Mouse (Mus musculus) hindbrain, embryonic 12.5 days (tissue): ENCODE results near the gene Camk2d. TPM values are rescaled to one million over a fixed set of nuclear protein-coding genes. Genes with fewer than 3 reads are reported as not detected.
A peak's percentile ranks its signal among the peaks of the same experiment; 100 is the strongest.

Source experiments
- ATAC-seq: fragments of 200-750 bp; cut with Nextera tagmentation; 2 replicates; pipeline ENCODE4 v1.8.0; 2017; ENCODE audit warnings: moderate TSS enrichment; ENCODE audit not compliant: low FRiP score
- H3K27ac ChIP-seq: fragments of 300-500 bp; sonication (generic); 2 replicates; pipeline ENCODE4 v1.5.1; 2016; ENCODE audit warnings: mild to moderate bottlenecking
- H3K27me3 ChIP-seq: fragments of 300-500 bp; sonication (generic); 2 replicates; pipeline ENCODE4 v1.6.1; 2016; ENCODE audit warnings: mild to moderate bottlenecking
- H3K36me3 ChIP-seq: fragments of 300-500 bp; sonication (generic); 2 replicates; pipeline ENCODE4 v1.6.1; 2016; ENCODE audit warnings: mild to moderate bottlenecking
- H3K4me1 ChIP-seq: fragments of 300-500 bp; sonication (generic); 2 replicates; pipeline ENCODE4 v1.6.1; 2016
- H3K4me2 ChIP-seq: fragments of 300-500 bp; sonication (generic); replicated peaks from 2 replicates; pipeline ENCODE4 v1.6.1; 2016; ENCODE audit warnings: mild to moderate bottlenecking
- H3K4me3 ChIP-seq: fragments of 300-500 bp; sonication (generic); 2 replicates; pipeline ENCODE4 v1.5.1; 2016; ENCODE audit warnings: mild to moderate bottlenecking
- H3K9ac ChIP-seq: fragments of 300-500 bp; sonication (generic); 2 replicates; pipeline ENCODE4 v1.6.1; 2016; ENCODE audit warnings: mild to moderate bottlenecking, moderate library complexity
- H3K9me3 ChIP-seq: fragments of 300-500 bp; sonication (generic); replicated peaks from 2 replicates; pipeline ENCODE4 v1.6.1; 2016; ENCODE audit warnings: mild to moderate bottlenecking
- WGBS: fragments of 180-500 bp; shearing (Covaris S2); methylation state at CpG from one replicate; pipeline ENCODE4 v1.1.7; 2016; 5-methylcytosine and 5-hydroxymethylcytosine counted together
- polyA plus RNA-seq: library from polyadenylated mRNA; unstranded; fragments of >200 nt; fragmentation: Nextera tagmentation; extraction: Ambion mirVana; gene quantifications from 2 replicates; pipeline ENCODE4 v1.2.1, GENCODE M21; 2016

Camk2d gene
- polyA plus RNA-seq, 1 experiment from 2014 or later, result 29.7 TPM

DNA sequence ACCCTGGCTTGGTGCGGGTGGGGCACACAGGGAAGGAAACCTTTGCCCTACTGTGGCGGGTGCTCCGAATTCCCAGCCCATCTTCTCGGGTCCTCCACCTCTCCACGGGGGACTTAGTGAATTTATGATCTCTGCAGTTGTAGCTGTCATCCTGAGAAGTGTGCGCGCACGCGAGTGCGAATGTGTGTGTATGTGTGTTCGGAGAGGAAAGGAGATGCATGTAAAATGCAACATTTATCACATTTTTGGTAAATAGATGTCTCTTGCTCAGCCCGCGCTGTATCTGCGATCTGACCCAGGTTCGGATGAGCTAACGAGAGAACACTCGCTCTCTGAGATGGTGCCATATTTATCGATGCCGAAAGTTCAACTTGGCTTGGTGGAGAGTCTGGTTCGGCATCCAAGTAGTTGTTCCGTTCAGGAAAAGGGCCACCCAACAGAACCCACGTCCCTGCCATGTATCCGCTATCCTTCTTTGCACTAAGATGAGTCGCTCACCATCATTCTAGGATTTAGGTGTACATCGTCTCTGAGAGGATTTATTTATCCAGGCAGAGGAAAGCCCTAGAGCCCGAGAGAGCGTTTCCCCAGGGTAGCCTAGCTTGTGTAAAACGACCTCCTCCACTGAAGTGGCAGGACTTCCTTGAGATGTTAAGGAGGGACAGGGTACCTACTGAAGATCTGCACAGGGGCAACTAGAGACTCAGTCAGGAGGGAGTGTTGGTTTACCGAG lies 1.7 kb downstream of the Camk2d start:
- no peaks in the 10 kb centered on the region; the same call in 1 of the 2 replicates for H3K4me1 ChIP-seq
- peak overlapping the region; percentile 91 for H3K4me2 ChIP-seq
- ATAC-seq, result no peak
- no peaks in the 10 kb centered on the region for H3K9me3 ChIP-seq
- WGBS, result under 1% methylated on average over 29 of the region's 29 CpGs
- no peaks in the 10 kb centered on the region for H3K27me3 ChIP-seq
- peak overlapping the region; percentile 84 for H3K9ac ChIP-seq
- no peaks in the 10 kb centered on the region for H3K36me3 ChIP-seq
- peak overlapping the region; percentile 95 for H3K27ac ChIP-seq
- H3K4me3 ChIP-seq, result peak overlapping the region; percentile 81

DNA sequence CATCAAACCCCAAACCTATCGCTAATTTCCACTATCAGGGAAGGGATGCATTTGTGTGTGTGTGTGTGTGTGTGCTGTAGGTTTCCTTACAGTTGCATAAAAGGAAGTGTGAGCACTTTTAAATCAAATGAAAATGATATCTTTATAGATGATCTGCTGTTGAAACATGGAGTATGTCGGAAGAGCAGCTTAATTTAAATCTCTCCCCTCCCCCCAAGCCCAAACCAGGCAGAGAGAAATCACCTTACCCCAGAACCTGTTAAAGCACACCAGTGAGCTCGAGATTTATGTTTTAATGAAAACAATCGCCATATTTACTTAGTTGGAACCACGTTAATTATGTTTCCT lies 2.2 kb downstream of the Camk2d start:
- no peak overlapping the region for H3K27ac ChIP-seq
- no peaks in the 10 kb centered on the region; the same call in 1 of the 2 replicates for H3K4me1 ChIP-seq
- WGBS, result 3% methylated on average over 5 of the region's 5 CpGs
- H3K9me3 ChIP-seq, result no peaks in the 10 kb centered on the region
- H3K4me2 ChIP-seq, result peak overlapping the region; percentile 91
- H3K4me3 ChIP-seq, result peak overlapping the region; percentile 81
- no peaks in the 10 kb centered on the region for H3K27me3 ChIP-seq
- no peaks in the 10 kb centered on the region for H3K36me3 ChIP-seq
- peak overlapping the region; percentile 84 for H3K9ac ChIP-seq
- ATAC-seq, result no peak

DNA sequence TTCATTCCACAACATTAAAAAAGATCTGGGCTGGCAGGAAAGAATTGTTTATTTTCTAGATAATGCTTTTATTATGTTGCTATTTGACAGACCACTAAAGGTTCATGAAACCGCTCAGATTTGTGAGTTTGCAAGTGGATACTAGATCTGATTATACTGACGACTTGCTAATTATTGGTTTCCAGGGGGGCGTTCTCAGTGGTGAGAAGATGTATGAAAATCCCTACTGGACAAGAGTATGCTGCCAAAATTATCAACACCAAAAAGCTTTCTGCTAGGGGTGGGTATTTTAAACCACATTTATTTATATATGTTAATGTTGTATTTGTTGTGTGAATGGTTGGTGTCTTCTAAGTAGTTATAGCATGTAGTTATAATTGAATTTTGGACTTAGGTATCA lies 2.8 kb downstream of the Camk2d start:
- H3K27me3 ChIP-seq, result no peaks in the 10 kb centered on the region
- H3K4me3 ChIP-seq, result no peak overlapping the region
- no peaks in the 10 kb centered on the region for H3K36me3 ChIP-seq
- H3K9me3 ChIP-seq, result no peaks in the 10 kb centered on the region
- peak overlapping the region; percentile 91; the same call in 1 of the 2 replicates for H3K4me2 ChIP-seq
- no peak for ATAC-seq
- WGBS, result 60% methylated on average over 3 of the region's 3 CpGs
- no peaks in the 10 kb centered on the region; the same call in 1 of the 2 replicates for H3K4me1 ChIP-seq
- H3K9ac ChIP-seq, result no peak overlapping the region
- H3K27ac ChIP-seq, result no peak overlapping the region

DNA sequence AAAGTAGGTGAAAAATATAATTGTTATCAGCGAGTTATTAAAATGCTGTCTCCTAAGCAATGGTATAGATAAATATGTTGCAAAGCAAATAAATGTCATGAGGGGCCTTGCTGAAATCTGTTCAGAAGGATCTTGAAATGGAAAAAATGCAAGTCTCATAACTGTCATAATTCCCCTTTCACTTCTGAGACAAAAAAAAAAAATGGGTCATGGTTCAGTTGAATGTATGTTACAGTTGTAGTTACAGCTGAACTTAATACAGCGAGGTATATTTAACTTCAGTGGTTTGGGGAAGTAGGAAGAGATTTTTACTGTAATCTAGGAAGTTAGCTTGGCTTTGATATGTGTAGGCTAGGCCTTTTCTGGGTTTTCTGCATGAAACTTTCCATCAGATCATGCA lies 3.2 kb downstream of the Camk2d start:
- Histone ChIP-seq H3K4me3 (no peak overlapping the region), H3K4me2 (no peak overlapping the region)
- WGBS, result 86% methylated on average over 2 of the region's 2 CpGs

DNA sequence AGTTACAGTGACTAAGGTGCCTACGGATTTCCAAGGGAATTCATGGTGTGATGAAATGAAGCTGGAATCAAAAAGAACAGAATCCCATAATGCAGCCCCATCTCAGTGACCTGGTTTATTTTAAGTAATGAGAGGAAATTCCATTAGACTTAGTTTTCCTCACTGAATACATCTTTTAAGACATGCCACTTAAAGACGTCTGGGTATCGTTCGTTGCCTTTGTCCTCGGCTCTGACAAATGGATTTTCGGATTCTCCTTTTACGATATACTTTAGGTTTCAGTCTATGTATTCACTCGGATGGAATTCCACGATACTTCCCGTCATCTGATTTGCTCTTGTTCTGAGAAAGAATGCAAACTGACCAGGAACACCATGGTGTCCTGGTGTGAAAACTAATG lies 3.8 kb downstream of the Camk2d start:
- H3K27me3 ChIP-seq, result no peaks in the 10 kb centered on the region
- no peak overlapping the region for H3K4me3 ChIP-seq
- H3K27ac ChIP-seq, result no peak overlapping the region
- ATAC-seq, result no peak
- 46% methylated on average over 10 of the region's 10 CpGs for WGBS
- no peaks in the 10 kb centered on the region; the same call in 1 of the 2 replicates for H3K4me1 ChIP-seq
- no peaks in the 10 kb centered on the region for H3K9me3 ChIP-seq
- H3K36me3 ChIP-seq, result no peaks in the 10 kb centered on the region
- no peak overlapping the region for H3K4me2 ChIP-seq
- H3K9ac ChIP-seq, result no peak overlapping the region

More for the DNA sequence above, 3.2 kb downstream of the Camk2d start:
- Histone ChIP-seq H3K27me3 (no peaks in the 10 kb centered on the region), H3K27ac (no peak overlapping the region), H3K9me3 (no peaks in the 10 kb centered on the region), H3K36me3 (no peaks in the 10 kb centered on the region), H3K9ac (no peak overlapping the region), H3K4me1 (no peaks in the 10 kb centered on the region; the same call in 1 of the 2 replicates)
- ATAC-seq, result no peak

DNA sequence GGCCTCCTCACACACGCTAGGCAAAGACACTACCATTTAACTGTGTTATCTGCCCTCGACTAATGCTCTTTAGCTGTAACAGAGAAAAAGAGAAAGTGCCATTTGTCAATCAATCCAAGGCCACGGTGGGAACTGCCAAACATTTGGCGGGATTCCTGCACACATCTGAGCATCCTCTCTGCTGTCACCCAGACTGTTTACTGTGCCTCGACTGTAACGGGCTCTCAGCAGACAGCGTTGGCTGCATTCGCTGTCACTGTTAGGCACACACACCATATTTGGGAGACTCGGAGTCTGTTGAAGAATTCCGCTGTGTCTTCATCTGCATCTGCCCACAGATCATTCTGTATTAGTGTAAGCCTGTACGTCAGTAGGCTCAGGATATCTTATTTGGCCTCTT lies 6.7 kb downstream of the Camk2d start:
- H3K27me3 ChIP-seq, result no peaks in the 10 kb centered on the region
- H3K9ac ChIP-seq, result no peak overlapping the region
- H3K4me1 ChIP-seq, result no peaks in the 10 kb centered on the region; the same call in 1 of the 2 replicates
- H3K4me2 ChIP-seq, result no peak overlapping the region
- no peak for ATAC-seq
- H3K36me3 ChIP-seq, result no peaks in the 10 kb centered on the region
- H3K4me3 ChIP-seq, result no peak overlapping the region
- 80% methylated on average over 11 of the region's 11 CpGs for WGBS
- H3K9me3 ChIP-seq, result no peaks in the 10 kb centered on the region
- no peak overlapping the region for H3K27ac ChIP-seq

DNA sequence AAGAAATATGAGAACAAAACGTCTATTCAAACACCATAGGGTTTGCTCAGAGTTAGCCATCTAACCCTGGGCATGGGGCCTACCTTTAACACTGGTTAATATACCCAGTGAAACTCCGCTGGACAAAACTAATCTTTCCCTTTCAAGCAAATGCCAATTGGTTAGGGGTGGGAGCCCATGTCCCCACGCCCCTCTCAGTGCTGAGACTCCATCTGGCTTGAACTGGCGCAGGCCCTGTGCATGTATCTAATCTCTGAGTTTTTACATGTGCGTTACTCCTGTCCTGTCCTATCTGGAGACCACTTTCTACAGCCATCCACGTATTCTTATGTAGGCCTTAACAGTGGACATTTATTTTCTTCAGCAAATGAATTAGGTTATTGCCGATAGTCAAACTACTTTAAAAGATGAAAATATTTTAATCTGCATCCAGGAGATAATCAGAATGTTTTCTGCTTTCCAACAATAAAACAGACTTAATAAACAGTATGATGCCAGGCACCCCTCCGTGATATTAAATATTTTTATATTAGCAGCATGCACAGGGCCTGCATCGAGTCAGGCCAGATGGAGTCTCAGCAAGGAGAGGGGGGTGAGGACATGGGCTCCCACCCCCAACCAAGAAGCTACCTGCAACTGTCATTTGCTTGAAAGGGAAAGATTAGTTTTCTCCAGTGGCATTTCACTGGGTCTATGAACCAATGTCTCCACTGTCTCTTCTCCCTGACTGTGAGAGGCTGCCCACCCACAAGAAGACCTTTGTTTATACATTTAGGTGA lies 8.7 kb downstream of the Camk2d start:
- H3K27me3 ChIP-seq, result no peaks in the 10 kb centered on the region
- WGBS, result 90% methylated on average over 9 of the region's 9 CpGs
- no peak overlapping the region for H3K4me3 ChIP-seq
- H3K27ac ChIP-seq, result no peak overlapping the region
- H3K9me3 ChIP-seq, result no peaks in the 10 kb centered on the region
- no peak overlapping the region for H3K4me2 ChIP-seq
- no peak overlapping the region for H3K9ac ChIP-seq
- no peaks in the 10 kb centered on the region for H3K4me1 ChIP-seq
- ATAC-seq, result no peak
- no peaks in the 10 kb centered on the region for H3K36me3 ChIP-seq

DNA sequence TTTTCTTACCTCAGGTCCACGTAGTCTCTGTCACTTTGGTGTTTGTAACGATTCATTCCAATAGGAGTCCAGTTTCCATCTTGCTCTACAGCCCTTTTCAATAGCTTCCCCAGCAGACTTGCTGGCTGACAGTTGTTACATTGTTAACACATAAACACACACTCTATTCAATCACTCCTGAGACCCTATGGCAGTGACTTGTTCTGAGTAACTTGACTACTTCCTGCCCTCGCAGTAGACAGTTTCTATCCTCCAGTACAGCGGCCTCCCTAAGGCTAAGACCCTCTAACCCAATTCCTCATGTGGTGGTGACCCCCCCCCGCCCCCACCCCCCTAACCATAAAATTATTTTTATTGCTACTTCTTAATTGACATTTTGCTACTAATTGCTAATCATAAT lies 13.2 kb downstream of the Camk2d start:
- Histone ChIP-seq H3K4me3 (no peak overlapping the region), H3K27ac (no peak overlapping the region), H3K4me2 (no peak overlapping the region), H3K4me1 (no peaks in the 10 kb centered on the region), H3K9me3 (no peaks in the 10 kb centered on the region), H3K9ac (no peak overlapping the region), H3K27me3 (no peaks in the 10 kb centered on the region), H3K36me3 (no peaks in the 10 kb centered on the region)
- 65% methylated on average over 5 of the region's 5 CpGs for WGBS
- ATAC-seq, result no peak

DNA sequence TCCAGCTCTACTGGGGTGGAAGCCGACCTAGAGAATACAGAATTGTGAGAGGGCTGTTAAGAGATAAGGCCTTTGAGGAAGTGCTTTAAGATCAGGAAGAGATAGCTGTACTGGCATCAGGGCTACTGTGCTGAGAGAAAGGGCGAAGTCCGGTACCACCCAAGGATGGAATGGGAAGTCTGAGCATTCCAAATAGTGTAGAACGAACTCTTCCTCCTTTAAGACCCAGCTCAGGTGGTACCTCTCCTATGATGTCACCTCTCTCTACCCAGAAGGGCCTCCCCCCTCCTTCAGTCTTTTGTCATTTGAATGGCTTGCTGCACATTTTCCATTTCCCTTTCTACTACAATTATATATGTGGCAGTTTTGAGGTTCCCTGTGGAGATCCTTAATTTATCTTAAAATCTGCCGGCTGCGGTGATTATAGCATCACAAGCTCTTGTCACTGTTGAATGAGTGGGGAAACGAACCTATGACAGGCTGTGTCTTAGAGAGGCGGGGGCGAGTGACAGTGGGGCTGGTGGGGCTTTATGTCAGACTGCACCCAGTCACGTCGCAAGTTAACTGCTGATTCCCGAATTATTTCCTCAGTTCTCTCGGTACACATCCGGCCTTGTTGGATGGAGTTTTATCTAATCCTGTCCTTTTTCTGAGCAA lies 13.8 kb downstream of the Camk2d start:
- Histone ChIP-seq H3K4me3 (no peak overlapping the region), H3K36me3 (no peaks in the 10 kb centered on the region), H3K4me1 (no peaks in the 10 kb centered on the region), H3K27ac (no peak overlapping the region), H3K9me3 (no peaks in the 10 kb centered on the region), H3K9ac (no peak overlapping the region), H3K4me2 (no peak overlapping the region), H3K27me3 (no peaks in the 10 kb centered on the region)
- 64% methylated on average over 14 of the region's 14 CpGs for WGBS
- ATAC-seq, result no peak; the same call in 1 of the 2 replicates

DNA sequence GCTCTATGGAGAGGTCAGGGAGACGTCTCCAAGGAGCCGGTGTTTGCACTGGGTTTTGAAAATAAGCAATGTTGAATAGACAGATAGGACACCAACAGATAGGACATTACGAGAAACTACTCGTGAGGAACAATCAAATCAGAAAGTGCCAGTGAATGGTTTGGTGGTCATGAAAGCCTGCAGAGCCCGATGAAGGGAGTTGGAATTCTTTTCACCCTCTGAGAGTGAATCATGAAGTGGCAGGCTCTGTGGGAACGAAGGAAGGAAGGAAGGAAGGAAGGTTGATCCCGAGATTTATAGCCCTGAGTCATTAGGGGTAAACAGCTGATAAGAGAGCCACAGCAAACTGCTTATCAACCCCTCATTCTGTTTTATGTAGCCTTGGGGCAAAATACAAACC lies 15.5 kb downstream of the Camk2d start:
- H3K27me3 ChIP-seq, result no peaks in the 10 kb centered on the region
- no peak for ATAC-seq

DNA sequence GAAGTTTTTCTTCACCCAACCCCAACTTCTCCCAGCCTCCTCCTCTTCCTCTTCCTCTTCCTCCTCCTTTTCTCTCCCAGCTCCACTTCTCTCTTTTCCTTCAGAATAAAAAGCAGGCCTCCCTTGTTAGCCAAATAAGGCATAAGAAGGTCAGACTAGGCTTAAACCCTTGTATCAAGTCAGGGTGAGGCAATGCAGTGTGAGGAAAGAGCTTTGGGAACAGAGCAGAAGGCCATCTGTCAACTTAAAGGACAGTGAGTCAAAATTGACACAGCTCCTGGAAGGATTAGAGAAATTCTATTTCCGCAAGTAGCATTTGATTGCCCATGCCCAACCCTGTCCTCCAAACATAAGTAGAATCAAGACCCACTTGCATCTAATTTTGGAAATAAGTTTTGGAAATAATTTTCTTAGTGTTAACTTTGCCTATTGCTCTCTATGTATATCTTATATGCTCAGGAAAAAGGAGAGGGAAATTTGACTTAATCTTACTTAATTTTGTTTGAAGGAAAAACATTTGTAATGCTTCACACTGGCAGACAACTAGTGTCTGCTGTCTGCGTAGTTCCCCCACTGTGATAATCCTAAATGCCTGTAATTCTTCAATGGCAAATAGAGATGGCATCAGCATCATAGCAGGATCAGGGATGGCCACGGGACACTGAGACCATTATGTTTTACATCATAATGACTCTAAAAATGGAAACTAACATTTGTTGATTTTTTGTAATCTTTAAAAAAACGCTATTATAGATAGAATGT lies 16.8 kb downstream of the Camk2d start:
- H3K36me3 ChIP-seq, result no peaks in the 10 kb centered on the region
- H3K9ac ChIP-seq, result no peak overlapping the region
- no peak overlapping the region for H3K27ac ChIP-seq
- H3K9me3 ChIP-seq, result no peaks in the 10 kb centered on the region
- H3K4me2 ChIP-seq, result no peak overlapping the region
- ATAC-seq, result no peak
- no peaks in the 10 kb centered on the region for H3K27me3 ChIP-seq
- no peaks in the 10 kb centered on the region for H3K4me1 ChIP-seq
- no peak overlapping the region for H3K4me3 ChIP-seq
- 66% methylated on average over 4 of the region's 4 CpGs for WGBS

More for the DNA sequence above, 15.5 kb downstream of the Camk2d start:
- Histone ChIP-seq H3K9me3 (no peaks in the 10 kb centered on the region), H3K27ac (no peak overlapping the region), H3K4me2 (no peak overlapping the region), H3K36me3 (no peaks in the 10 kb centered on the region), H3K4me3 (no peak overlapping the region), H3K4me1 (no peaks in the 10 kb centered on the region), H3K9ac (no peak overlapping the region)
- WGBS, result 27% methylated on average over 7 of the region's 7 CpGs
